Mouse (Mus musculus) telencephalon, adult 2 months (tissue): Measurements from ENCODE around the gene Fdxr.
A peak's percentile ranks its signal among the peaks of the same experiment; 100 is the strongest.

Source experiments
- DNase-seq: peaks from one replicate; pipeline ENCODE4 v3.0.0-alpha.2; 2011; ENCODE audit warnings: low read depth, low spot score

Gene Fdxr

GRCm38 (mm10) chr11:115276780-115277603 is at the start of gene Fdxr:
Fdxr (minus strand) TSS chr11:115277050.
- peak; percentile 100 for DNase-seq

- no peak for DNase-seq
Measured at GRCm38 (mm10) chr11:115323354-115323753, 46.5 kb upstream of the Fdxr start.

- no peak for DNase-seq
Measured at GRCm38 (mm10) chr11:115321906-115322693, 45.2 kb upstream of the Fdxr start, which contains the start of gene Ush1g. Ush1g (minus strand) TSS chr11:115322041.

- DNase-seq: no peak
Measured at GRCm38 (mm10) chr11:115319704-115320383, 43.0 kb upstream of the Fdxr start.

- no peak for DNase-seq
Measured at GRCm38 (mm10) chr11:115318245-115319027, 41.6 kb upstream of the Fdxr start.

- DNase-seq: no peak
Measured at GRCm38 (mm10) chr11:115317204-115317603, 40.4 kb upstream of the Fdxr start.

- no peak for DNase-seq
Measured at GRCm38 (mm10) chr11:115314249-115314648, 37.4 kb upstream of the Fdxr start.

GRCm38 (mm10) chr11:115308781-115309180 is 31.9 kb upstream of the Fdxr start:
- no peak for DNase-seq

- no peak for DNase-seq
Measured at GRCm38 (mm10) chr11:115306863-115307262, 30.0 kb upstream of the Fdxr start, which contains the start of gene Otop2. Otop2 (plus strand) TSS chr11:115307163.

- DNase-seq: no peak
Measured at GRCm38 (mm10) chr11:115303167-115303566, 26.3 kb upstream of the Fdxr start.

- no peak for DNase-seq
Measured at GRCm38 (mm10) chr11:115301351-115301750, 24.5 kb upstream of the Fdxr start.

GRCm38 (mm10) chr11:115300745-115301144 is 23.9 kb upstream of the Fdxr start:
- DNase-seq: no peak

- DNase-seq: no peak
Measured at GRCm38 (mm10) chr11:115298160-115298559, 21.3 kb upstream of the Fdxr start.

- DNase-seq: peak; percentile 51
Measured at GRCm38 (mm10) chr11:115297214-115297826, 20.5 kb upstream of the Fdxr start, which contains the start of gene Fads6. Fads6 (minus strand) TSS chr11:115297663.

GRCm38 (mm10) chr11:115296471-115297210 is 19.8 kb upstream of the Fdxr start:
- peak; percentile 16 for DNase-seq

- no peak for DNase-seq
Measured at GRCm38 (mm10) chr11:115295939-115296338, 19.1 kb upstream of the Fdxr start.

- DNase-seq: no peak
Measured at GRCm38 (mm10) chr11:115292631-115293375, 16.0 kb upstream of the Fdxr start.

GRCm38 (mm10) chr11:115291503-115291902 is 14.7 kb upstream of the Fdxr start:
- no peak for DNase-seq

GRCm38 (mm10) chr11:115290919-115291318 is 14.1 kb upstream of the Fdxr start:
- DNase-seq: no peak
